Mouse (Mus musculus) fat pad, adult 2 months (tissue): ENCODE results near the gene Mfsd2b.
"Not testable (repeated sequence)": the region's sequence is repeated elsewhere in the genome, so short reads cannot be mapped to it uniquely, and the experiment has no call there.

Experiments used
- DNase-seq: peaks from one replicate; pipeline ENCODE4 v3.0.0-alpha.2; 2011; ENCODE audit warnings: low read depth, low spot score; ENCODE audit errors: extremely low read depth

Gene Mfsd2b

DNA sequence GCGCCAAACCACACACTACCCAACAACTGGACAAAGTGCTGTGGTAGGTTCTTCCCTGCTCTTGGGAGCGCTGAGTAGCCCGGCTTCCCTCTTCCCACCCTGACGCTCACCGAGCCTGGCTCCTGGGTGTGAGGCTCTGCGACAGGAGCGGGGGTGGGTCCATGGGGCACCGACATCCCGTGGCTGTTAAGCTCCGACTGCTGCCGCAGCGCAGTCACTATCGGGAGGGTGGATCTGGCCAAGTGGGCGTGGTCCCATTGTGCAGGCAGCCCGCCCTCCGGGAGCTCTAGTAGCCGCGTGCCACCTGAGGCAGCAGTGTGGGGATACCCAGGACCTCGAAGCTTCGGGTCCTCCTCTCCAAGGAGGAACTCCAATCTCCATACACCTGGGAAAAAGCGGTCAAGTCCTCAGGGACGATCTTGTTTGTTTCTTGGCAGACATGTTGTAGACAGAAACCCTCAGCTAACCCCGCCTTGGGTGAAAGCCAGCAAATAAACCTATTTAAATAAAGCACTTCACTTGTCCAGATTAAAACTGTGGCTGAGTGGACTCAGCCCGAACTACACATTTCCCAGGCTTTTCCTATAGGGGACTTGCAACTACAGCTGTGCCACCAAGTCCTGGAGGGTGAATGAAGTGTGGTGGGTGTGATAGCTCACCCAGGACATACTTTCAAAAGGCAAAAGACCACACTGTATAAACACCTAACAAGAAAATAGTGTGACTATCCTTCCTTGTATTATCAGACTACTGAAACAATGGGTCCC, at the start of gene Mfsd2b:
Mfsd2b (minus strand) TSS at position 199 of the 767 bp plus-strand sequence.
- DNase-seq, result no peak

- no peak for DNase-seq
Measured at GRCm38 (mm10) chr12:4917805-4918591, 43.8 kb upstream of the Mfsd2b start.

GRCm38 (mm10) chr12:4916994-4917804, 43.0 kb upstream of the Mfsd2b start, which contains the start of gene Atad2b:
Atad2b (plus strand) TSS chr12:4917353.
- no peak for DNase-seq

DNA sequence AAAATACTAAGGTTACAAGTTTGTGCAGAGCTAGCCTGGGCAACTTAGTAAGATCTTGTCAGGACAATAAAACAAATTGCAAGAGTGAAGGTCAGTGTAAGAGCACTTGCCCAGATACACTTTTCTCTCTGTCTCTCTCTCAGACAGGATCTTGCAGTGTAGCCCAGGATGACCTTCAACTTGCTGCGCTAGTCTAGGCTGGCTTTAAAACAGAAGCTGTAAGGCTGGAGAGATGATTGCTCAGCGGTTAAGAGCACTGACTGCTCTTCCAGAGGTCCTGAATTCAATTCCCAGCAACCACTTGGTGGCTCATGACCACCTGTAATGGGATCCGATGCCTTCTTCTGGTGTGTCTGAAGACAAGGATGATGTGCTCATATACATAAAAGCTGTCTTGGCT, 40.8 kb upstream of the Mfsd2b start:
- no peak for DNase-seq

GRCm38 (mm10) chr12:4914441-4914840, 40.3 kb upstream of the Mfsd2b start:
- DNase-seq, result no peak

- no peak for DNase-seq
Measured at GRCm38 (mm10) chr12:4911716-4912115, 37.6 kb upstream of the Mfsd2b start.

DNA sequence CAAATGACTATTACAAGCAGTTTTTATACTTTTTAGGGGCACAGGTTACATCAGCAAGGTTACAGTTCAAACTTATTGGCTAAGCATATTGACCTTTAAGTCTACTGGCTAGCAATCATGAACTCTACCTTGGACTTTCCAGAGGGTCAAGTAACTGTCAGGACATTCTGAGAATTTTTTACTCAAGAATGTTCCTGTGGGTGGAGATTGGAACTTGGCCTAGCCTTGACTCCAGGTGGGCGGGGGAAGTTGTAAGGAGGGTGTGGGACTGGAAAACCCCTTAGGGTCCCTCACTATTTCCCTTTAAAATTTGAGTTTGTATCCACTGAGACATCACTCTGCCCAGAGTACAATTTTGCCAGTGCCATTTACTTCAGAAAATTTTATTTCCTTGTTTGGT, 36.3 kb upstream of the Mfsd2b start:
- DNase-seq, result not testable (repeated sequence)

- DNase-seq, result no peak
Measured at GRCm38 (mm10) chr12:4908391-4908790, 34.2 kb upstream of the Mfsd2b start.

GRCm38 (mm10) chr12:4906951-4907906, 33.1 kb upstream of the Mfsd2b start, which contains the start of gene Ubxn2a:
Ubxn2a (minus strand) TSS chr12:4907705.
- DNase-seq, result peak; percentile 36

GRCm38 (mm10) chr12:4906476-4906875, 32.3 kb upstream of the Mfsd2b start:
- no peak for DNase-seq

DNA sequence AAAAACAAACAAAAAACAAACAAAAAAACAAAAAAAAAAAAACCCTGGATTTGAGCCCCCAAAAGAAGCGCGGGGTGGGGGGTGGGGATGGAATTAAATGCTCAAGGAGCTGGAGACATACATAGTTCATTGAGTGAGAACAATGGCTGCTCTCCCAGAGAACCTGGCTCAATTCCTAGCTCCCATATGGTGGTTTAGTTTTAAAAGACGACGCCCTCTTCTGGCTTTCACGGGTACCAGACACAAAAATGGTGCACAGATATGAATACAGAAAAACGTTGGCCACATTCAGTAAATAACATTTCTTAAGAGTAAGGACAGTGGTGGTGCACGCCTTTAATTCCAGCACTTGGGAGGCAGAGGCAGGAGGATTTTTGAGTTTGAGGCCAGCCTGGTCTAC, 31.8 kb upstream of the Mfsd2b start:
- no peak for DNase-seq

DNA sequence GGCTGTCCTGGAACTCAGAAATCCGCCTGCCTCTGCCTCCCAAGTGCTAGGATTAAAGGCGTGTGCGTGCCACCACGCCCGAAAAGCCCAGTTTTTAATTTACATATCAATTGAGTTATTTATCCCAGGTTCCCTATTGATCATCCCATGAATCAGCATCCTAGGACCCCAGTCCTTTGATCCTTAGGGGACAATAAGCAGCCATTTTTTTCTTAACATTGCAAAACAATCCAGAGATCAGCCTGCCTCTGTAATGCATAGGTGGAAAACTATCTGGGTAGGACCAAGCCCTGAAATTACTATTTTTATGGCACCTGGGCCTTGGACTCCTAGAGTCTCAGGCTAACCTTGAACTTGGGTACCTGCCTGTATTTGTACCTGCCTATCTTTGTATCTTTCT, 23.9 kb upstream of the Mfsd2b start:
- DNase-seq, result no peak

DNA sequence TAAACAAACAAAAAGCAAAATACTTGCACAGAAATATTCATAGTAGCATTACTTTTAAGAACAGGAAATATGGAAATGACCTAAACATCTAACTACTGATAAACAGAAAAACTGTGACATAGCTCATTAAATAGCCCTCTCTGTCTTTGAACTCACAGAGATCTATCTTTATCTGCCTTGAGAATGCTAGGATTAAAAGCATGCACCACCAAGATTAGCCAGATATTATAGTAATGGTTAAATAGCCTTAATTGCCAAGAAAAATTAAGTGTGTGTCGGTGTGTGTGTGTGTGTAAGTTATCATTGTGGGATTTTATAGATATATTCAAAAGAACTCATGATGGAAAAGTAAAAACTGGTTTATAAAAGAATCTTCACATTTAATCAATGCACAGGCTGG, 15.7 kb upstream of the Mfsd2b start:
- DNase-seq, result no peak

DNA sequence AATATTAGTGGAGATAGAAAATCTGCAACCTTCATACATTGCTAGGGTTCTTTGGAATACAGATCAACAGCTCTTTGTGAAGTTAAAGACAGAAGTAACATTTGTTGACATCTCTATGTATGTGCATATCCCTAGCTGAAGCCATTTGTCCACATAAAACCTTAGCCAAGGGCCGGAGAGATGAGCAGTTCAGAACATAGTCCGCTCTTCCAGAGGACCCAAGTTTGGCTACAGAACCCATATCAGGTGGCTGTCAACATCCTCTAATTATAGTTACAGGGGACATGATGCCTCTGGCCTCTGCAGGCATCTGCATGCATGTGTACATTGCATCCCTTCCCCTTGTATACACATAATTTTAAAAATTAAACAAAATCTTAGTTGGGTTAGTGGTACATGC, 15.1 kb upstream of the Mfsd2b start:
- DNase-seq, result no peak

DNA sequence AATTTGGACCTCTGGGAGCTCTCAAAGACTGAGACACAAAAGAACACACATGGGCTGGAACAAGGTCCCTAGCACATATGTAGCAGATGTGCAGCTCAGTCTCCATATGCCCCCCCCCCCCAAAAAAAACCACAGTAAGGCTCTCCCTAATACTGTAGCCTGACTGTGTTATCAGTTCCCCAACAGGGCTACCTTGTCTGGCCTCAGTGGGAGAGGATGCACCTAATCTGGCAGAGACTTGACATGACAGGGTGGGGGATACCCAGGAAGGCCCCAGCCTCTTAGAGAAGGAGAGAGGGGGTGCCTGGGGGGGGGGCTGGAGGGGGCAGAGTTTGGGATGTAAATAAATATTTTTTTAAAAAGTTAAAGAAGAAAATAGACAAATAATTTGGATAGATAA, 14.6 kb upstream of the Mfsd2b start:
- no peak for DNase-seq

GRCm38 (mm10) chr12:4886581-4886980, 12.4 kb upstream of the Mfsd2b start:
- not testable (repeated sequence) for DNase-seq

DNA sequence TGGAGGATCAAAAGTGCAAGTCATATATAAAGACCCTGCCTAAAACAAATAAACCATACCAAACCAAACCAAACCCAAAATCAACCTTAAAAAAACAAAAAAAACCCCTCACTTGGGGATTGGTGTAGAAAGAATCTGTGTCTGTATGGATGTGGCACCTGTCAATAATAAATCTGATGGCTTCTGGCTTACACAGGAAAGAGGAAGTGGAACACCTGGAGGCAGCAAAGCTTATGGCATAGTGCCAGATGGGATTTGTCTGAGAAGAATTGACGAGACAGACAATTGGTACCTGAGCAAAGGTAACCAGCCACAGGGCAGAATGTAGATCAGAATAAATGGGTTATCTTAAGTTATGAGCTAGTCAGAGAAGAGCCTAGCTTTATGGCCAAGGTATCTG, 10.9 kb upstream of the Mfsd2b start:
- peak; percentile 31 for DNase-seq

GRCm38 (mm10) chr12:4882086-4882485, 7.9 kb upstream of the Mfsd2b start:
- DNase-seq, result no peak

DNA sequence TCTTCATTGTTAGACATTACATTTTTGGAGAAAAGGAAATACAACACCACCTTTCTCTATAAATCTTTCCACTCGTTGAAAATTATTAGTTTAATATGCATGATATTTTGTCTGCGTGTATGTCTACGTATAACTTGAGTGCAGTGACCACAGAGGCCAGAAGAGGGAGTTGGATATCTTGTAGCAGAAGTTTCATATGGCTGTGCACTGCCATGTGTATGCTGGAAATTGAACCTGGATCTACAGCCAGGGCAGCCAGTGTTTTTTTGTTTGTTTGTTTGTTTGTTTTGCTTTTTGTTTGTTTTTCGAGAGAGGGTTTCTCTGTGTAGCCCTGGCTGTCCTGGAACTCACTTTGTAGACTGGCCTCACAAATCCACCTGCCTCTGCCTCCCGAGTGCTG, 4.9 kb upstream of the Mfsd2b start:
- no peak for DNase-seq

DNA sequence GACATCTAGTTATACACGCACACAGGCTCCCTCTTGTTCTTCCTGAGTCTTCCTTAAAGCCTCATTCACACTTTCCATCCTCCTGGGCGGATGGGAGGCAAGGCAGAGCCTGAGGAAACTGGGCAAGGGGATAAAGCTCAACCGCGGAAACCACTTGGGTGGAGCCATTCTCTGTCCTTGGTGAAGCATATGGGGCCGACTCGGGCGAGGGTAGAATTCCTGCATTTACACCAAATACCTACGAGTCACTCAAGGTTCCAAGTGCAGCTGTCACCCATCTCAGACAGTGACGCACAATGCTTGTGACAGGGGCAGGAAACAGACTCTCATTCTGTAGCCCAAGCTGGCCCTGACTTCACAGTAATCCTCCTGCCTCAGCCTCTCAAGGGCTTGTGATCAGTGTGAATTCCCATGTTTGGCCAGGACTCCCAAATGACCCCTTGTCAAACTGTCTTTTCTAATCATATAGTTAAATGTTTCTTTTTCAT, 4.2 kb upstream of the Mfsd2b start:
- no peak for DNase-seq
